Mouse (Mus musculus) hindbrain, embryonic 16.5 days (tissue): ENCODE data around the gene Glb1. TPM values are rescaled to one million over a fixed set of nuclear protein-coding genes. Genes with fewer than 3 reads are reported as not detected.
"Not testable (repeated sequence)": the region's sequence is repeated elsewhere in the genome, so short reads cannot be mapped to it uniquely, and the experiment has no call there.

ENCODE experiments used
- ATAC-seq: fragments of 200-750 bp; cut with Nextera tagmentation; 2 replicates; pipeline ENCODE4 v1.8.0; 2017; ENCODE audit warnings: moderate TSS enrichment, moderate library complexity
- H3K27ac ChIP-seq: fragments of 300-500 bp; sonication (generic); 2 replicates; pipeline ENCODE4 v1.5.1; 2014; ENCODE audit warnings: low read depth, mild to moderate bottlenecking, control low read depth, low read length, moderate library complexity
- H3K27me3 ChIP-seq: fragments of 300-500 bp; sonication (generic); replicated peaks from 2 replicates; pipeline ENCODE4 v1.6.1; 2014; ENCODE audit warnings: low read length; ENCODE audit not compliant: control insufficient read depth, insufficient read depth
- H3K36me3 ChIP-seq: fragments of 300-500 bp; sonication (generic); 2 replicates; pipeline ENCODE4 v1.6.1; 2014; ENCODE audit warnings: mild to moderate bottlenecking, low read length, moderate library complexity, mixed read lengths; ENCODE audit not compliant: control insufficient read depth, insufficient read depth
- H3K4me1 ChIP-seq: fragments of 300-500 bp; sonication (generic); 2 replicates; pipeline ENCODE4 v1.6.1; 2014; ENCODE audit warnings: low read depth, low read length; ENCODE audit not compliant: control insufficient read depth, insufficient read depth
- H3K4me2 ChIP-seq: fragments of 300-500 bp; sonication (generic); 2 replicates; pipeline ENCODE4 v1.6.1; 2014; ENCODE audit warnings: mild to moderate bottlenecking, low read length, control low read depth, moderate library complexity
- H3K4me3 ChIP-seq: fragments of 300-500 bp; sonication (generic); 2 replicates; pipeline ENCODE4 v1.5.1; 2014; ENCODE audit warnings: mild to moderate bottlenecking, low read length, control low read depth, moderate library complexity
- H3K9ac ChIP-seq: fragments of 300-500 bp; sonication (generic); 2 replicates; pipeline ENCODE4 v1.6.1; 2014; ENCODE audit warnings: low read depth, mild to moderate bottlenecking, control low read depth, low read length, moderate library complexity
- H3K9me3 ChIP-seq: fragments of 300-500 bp; sonication (generic); 2 replicates; pipeline ENCODE4 v1.6.1; 2014; ENCODE audit warnings: mild to moderate bottlenecking, low read length, moderate library complexity; ENCODE audit not compliant: control insufficient read depth
- WGBS: fragments of 180-500 bp; shearing (Covaris S2); extraction: QIAGEN DNeasy Blood & Tissue Kit; methylation state at CpG from one replicate; pipeline ENCODE4 v1.1.7; 2014; 5-methylcytosine and 5-hydroxymethylcytosine counted together
- polyA plus RNA-seq: library from polyadenylated mRNA; unstranded; fragments of >200 nt; fragmentation: Nextera tagmentation; extraction: Ambion mirVana; gene quantifications from 2 replicates; pipeline ENCODE4 v1.2.1, GENCODE M21; 2015

Glb1 gene
- polyA plus RNA-seq, 1 experiment from 2014 or later, result 40.1 TPM

DNA sequence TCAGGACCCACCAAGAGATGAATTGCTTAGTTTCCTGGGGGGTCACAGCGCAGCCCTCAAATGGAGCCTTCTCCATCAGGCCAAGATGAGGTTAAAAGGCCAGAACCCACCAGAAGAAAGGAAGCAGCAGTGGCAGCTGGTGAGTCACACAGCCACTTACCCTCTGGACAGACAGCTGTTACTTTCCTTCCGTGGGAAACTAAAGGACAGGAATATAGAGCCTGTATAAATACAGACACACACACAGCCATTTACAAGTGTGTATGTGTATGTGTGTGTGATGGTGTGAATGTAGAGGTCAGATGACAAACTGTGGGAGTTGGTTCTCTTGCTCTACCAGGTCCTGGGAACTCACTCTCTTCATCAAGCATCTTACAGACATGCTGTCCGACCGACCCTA lies 105.7 kb downstream of the Glb1 start:
- no peaks in the 10 kb centered on the region; the same call in 1 of the 2 replicates for H3K9me3 ChIP-seq
- H3K9ac ChIP-seq, result no peak overlapping the region
- H3K4me2 ChIP-seq, result no peak overlapping the region
- no peaks in the 10 kb centered on the region for H3K4me1 ChIP-seq
- WGBS, result 78% methylated on average over 4 of the region's 4 CpGs
- H3K27me3 ChIP-seq, result no peaks in the 10 kb centered on the region
- no peak overlapping the region for H3K4me3 ChIP-seq
- no peak overlapping the region for H3K27ac ChIP-seq
- no peak for ATAC-seq
- no peaks in the 10 kb centered on the region for H3K36me3 ChIP-seq

DNA sequence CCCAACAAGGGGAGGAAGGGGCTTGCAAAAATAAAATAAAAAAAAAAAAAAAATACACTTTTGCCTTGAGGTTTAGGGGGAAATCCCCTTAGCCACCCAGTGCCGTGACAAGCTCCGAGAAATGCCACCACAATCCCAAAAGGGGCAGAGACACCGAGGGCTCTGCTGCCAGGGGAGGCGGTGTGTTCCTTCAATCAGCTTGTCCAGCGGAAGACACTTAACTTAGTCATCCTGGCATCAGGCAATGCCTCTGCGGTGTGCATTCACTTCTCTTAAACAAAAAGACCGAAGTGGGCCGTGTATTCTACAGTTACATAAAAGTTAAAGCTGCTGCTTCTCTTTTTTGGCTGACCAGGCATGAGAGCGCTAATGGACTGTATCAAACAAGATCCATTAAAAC lies 106.5 kb downstream of the Glb1 start:
- no peak for ATAC-seq

DNA sequence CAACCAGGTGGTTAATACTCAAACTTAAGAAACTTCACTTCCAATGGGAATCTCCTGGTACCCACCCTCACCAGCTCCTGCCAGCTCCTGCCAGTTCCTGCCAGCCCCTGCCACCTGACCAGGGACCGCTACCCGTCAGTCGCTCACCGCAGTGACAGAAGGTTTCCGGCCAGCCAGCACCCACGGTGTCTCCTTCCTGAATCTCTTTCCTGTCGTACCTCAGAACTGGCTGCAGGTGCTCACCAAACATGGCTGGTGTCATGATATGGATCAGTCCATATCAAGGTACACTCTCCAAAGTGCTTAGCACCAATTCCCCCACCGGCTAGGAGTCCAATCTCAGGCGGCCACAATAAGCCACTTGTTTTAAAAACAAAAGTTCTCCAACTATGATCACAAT lies 108.9 kb downstream of the Glb1 start:
- H3K4me2 ChIP-seq, result no peak overlapping the region
- H3K9me3 ChIP-seq, result peaks cover 15% of the 10 kb centered on the region
- peaks cover 8% of the 10 kb centered on the region for H3K36me3 ChIP-seq
- no peak overlapping the region for H3K9ac ChIP-seq
- H3K27me3 ChIP-seq, result no peaks in the 10 kb centered on the region
- no peaks in the 10 kb centered on the region for H3K4me1 ChIP-seq
- no peak overlapping the region for H3K27ac ChIP-seq
- 92% methylated on average over 9 of the region's 9 CpGs for WGBS
- H3K4me3 ChIP-seq, result no peak overlapping the region
- no peak for ATAC-seq

More for the DNA sequence above, 106.5 kb downstream of the Glb1 start:
- no peak overlapping the region for H3K4me3 ChIP-seq
- no peak overlapping the region for H3K4me2 ChIP-seq
- no peaks in the 10 kb centered on the region for H3K4me1 ChIP-seq
- H3K27ac ChIP-seq, result no peak overlapping the region
- 85% methylated on average over 9 of the region's 9 CpGs for WGBS
- H3K27me3 ChIP-seq, result no peaks in the 10 kb centered on the region
- no peak overlapping the region for H3K9ac ChIP-seq
- no peaks in the 10 kb centered on the region for H3K36me3 ChIP-seq
- no peaks in the 10 kb centered on the region; the same call in none of the 2 replicates for H3K9me3 ChIP-seq

- H3K4me1 ChIP-seq, result no peaks in the 10 kb centered on the region
- H3K27ac ChIP-seq, result no peak overlapping the region
- H3K4me2 ChIP-seq, result no peak overlapping the region
- ATAC-seq, result no peak
- H3K36me3 ChIP-seq, result peaks cover 8% of the 10 kb centered on the region
- no peak overlapping the region for H3K9ac ChIP-seq
- H3K9me3 ChIP-seq, result peaks cover 15% of the 10 kb centered on the region
- 96% methylated on average over 21 of the region's 21 CpGs for WGBS
- no peaks in the 10 kb centered on the region for H3K27me3 ChIP-seq
- H3K4me3 ChIP-seq, result no peak overlapping the region
Measured at GRCm38 (mm10) chr9:114512831-114513230, 112.0 kb downstream of the Glb1 start.

GRCm38 (mm10) chr9:114515364-114515763 lies 114.5 kb downstream of the Glb1 start, which contains the start of gene C130032M10Rik:
TSS of gene C130032M10Rik (plus strand) at chr9:114515697.
- 76% methylated on average over 11 of the region's 11 CpGs for WGBS
- no peak within 1 kb of the TSS for H3K9ac ChIP-seq
- H3K4me2 ChIP-seq, result no peak within 1 kb of the TSS
- no peak for ATAC-seq
- H3K9me3 ChIP-seq, result peaks cover 15% of the 10 kb centered on the region
- H3K27ac ChIP-seq, result no peak within 1 kb of the TSS
- no peak within 1 kb of the TSS for H3K4me3 ChIP-seq
- no peaks in the 10 kb centered on the region for H3K27me3 ChIP-seq
- H3K4me1 ChIP-seq, result no peaks in the 10 kb centered on the region
- H3K36me3 ChIP-seq, result peaks cover 8% of the 10 kb centered on the region

DNA sequence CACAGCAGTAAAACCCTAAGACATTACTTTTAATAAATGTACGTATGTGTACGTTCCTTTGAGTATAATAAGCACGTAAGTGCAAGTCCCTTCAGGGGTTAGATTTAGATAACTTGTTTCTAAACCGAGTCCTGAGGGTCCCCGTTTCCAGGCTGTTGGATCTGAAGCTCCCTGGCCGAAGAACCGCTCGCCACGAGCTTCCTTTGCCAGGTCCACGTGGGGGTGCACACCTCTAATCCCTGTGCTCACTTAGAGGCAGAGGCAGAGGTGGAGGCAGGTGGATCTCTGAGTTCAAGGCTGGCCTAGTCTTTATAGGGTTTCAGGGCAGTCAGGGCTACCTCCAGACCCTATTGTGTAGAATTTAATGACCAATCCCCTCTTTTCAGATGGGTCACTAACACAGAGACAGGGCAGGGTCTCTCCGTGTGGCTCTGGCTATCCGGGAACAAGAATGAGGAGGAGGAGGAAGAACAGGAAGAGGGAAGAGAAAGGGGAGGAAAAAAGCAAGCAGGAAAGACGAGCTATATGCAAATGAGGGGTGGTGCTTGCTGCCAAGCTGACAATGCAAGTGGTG lies 117.1 kb downstream of the Glb1 start:
- Histone ChIP-seq H3K4me3 (no peak overlapping the region), H3K9me3 (peaks cover 10% of the 10 kb centered on the region), H3K4me2 (no peak overlapping the region), H3K36me3 (peaks cover 8% of the 10 kb centered on the region), H3K9ac (no peak overlapping the region), H3K27me3 (no peaks in the 10 kb centered on the region), H3K27ac (no peak overlapping the region), H3K4me1 (no peaks in the 10 kb centered on the region)
- WGBS, result 79% methylated on average over 13 of the region's 13 CpGs
- ATAC-seq, result no peak

- Histone ChIP-seq H3K4me3 (no peak overlapping the region), H3K9ac (no peak overlapping the region), H3K9me3 (peaks cover under 1% of the 10 kb centered on the region; the same call in 1 of the 2 replicates), H3K27ac (no peak overlapping the region), H3K4me1 (no peaks in the 10 kb centered on the region), H3K27me3 (no peaks in the 10 kb centered on the region), H3K36me3 (no peaks in the 10 kb centered on the region), H3K4me2 (no peak overlapping the region)
- WGBS, result 70% methylated on average over 9 of the region's 9 CpGs
- no peak for ATAC-seq
Measured at GRCm38 (mm10) chr9:114518812-114519477, 118.1 kb downstream of the Glb1 start.

DNA sequence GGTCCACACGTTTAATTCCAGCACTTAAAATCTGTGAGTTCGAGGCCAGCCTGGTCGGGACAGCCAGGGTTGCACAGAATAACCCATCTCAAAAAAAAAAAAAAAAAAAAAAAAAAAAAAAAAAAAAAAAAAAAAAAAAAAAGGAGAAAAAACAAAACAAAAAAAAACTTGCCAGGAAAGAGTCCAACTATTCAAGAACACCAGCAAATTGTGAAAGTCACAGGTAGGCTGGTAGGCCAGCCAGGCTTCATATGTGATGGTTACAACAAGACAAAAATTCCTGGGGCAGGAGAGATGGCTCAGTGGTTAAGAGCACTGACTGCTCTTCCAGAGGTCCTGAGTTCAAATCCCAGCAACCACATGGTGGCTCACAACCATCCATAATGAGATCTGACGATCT lies 119.7 kb downstream of the Glb1 start:
- H3K27me3 ChIP-seq, ATAC-seq, H3K27ac ChIP-seq, H3K9ac ChIP-seq, H3K4me1 ChIP-seq, H3K9me3 ChIP-seq, H3K36me3 ChIP-seq, H3K4me2 ChIP-seq, H3K4me3 ChIP-seq: not testable (repeated sequence)
- 74% methylated on average over 4 of the region's 4 CpGs for WGBS

- Histone ChIP-seq H3K4me3 (no peak overlapping the region), H3K36me3 (no peaks in the 10 kb centered on the region), H3K9ac (no peak overlapping the region), H3K27ac (no peak overlapping the region), H3K4me1 (peaks cover 13% of the 10 kb centered on the region), H3K4me2 (no peak overlapping the region), H3K27me3 (no peaks in the 10 kb centered on the region), H3K9me3 (no peaks in the 10 kb centered on the region)
- no peak for ATAC-seq
- WGBS, result 59% methylated on average over 5 of the region's 5 CpGs
Measured at GRCm38 (mm10) chr9:114522041-114522440, 121.2 kb downstream of the Glb1 start.
